Mouse (Mus musculus): ENCODE measurements at regions not wholly inside any gene's neighbourhood (a gene's known extent, or its start where the extent isn't known, plus 50 kb on each side); places are given as distances from the start of the nearest gene placed in this dataset.

DNA sequence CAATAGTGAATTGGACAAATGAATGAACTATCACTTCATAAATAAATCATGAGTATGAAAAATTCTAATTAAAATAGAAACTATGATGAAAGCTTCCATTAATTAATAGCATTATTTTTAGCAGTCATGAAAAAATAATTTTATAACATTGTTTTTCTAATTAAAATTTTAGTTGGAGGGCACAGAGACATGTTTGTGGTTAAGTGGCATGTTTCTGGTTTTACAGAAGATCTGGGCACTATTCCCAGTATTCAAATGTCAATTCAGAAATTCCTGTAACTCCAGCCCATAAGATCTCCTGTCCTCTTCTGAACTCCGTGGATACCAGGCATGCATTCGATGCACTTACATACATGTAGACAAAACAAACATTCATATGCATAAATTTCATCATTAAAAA, 650.6 kb upstream of the Lrfn5 start:
- 84% methylated on average over 2 of the region's 2 CpGs for WGBS
- H3K4me2 ChIP-seq (ENCODE audit: low read length), result no peak overlapping the region
- DNase-seq (peak; percentile 7), ATAC-seq (ENCODE audit: low FRiP score, low TSS enrichment) (no peak)
- no peak overlapping the region for H3K4me3 ChIP-seq (replicated peaks; ENCODE audit: low read depth, low read length)
- no peak overlapping the region for H3K9ac ChIP-seq (replicated peaks; ENCODE audit: low read length)
- no peaks in the 10 kb centered on the region for H3K36me3 ChIP-seq (ENCODE audit: control insufficient read depth, insufficient read depth, low read length)
- no peaks in the 10 kb centered on the region for H3K9me3 ChIP-seq (ENCODE audit: control insufficient read depth, low read length)
- H3K4me1 ChIP-seq (ENCODE audit: control insufficient read depth, insufficient read depth, low read length), result no peaks in the 10 kb centered on the region
- H3K27me3 ChIP-seq (ENCODE audit: control insufficient read depth, insufficient read depth, low read length), result no peaks in the 10 kb centered on the region
- no peak overlapping the region for H3K27ac ChIP-seq (replicated peaks; ENCODE audit: low read depth, low read length)

DNA sequence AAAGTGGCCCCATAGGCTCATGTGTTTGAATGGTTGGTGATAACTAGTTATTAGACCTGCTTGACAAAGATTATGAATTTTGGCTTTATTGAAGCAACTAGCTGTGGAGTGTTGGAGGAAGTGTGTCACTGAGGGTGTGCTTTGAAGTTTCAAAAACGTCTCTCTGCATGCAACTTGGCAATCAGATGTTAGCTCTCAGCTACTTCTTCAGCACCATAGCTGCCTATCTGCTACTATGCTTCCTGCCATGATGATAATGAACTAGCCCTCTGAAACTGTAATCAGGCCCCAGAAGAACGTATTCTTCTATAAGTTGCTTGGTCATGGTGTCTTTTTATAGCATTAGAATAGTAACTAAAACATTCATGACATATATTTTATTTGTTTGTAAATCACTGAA, 630.5 kb upstream of the Lrfn5 start:
- Histone ChIP-seq H3K4me2 (ENCODE audit: low read length) (no peak overlapping the region), H3K4me1 (ENCODE audit: control insufficient read depth, insufficient read depth, low read length) (no peaks in the 10 kb centered on the region), H3K4me3 (replicated peaks; ENCODE audit: low read depth, low read length) (no peak overlapping the region), H3K36me3 (ENCODE audit: control insufficient read depth, insufficient read depth, low read length) (no peaks in the 10 kb centered on the region), H3K9ac (replicated peaks; ENCODE audit: low read length) (no peak overlapping the region), H3K27ac (replicated peaks; ENCODE audit: low read depth, low read length) (no peak overlapping the region), H3K27me3 (ENCODE audit: control insufficient read depth, insufficient read depth, low read length) (no peaks in the 10 kb centered on the region), H3K9me3 (ENCODE audit: control insufficient read depth, low read length) (no peaks in the 10 kb centered on the region)
- no peak for DNase-seq
- no peak for ATAC-seq (ENCODE audit: low FRiP score, low TSS enrichment)
- WGBS, result 60% methylated on average over 2 of the region's 2 CpGs

DNA sequence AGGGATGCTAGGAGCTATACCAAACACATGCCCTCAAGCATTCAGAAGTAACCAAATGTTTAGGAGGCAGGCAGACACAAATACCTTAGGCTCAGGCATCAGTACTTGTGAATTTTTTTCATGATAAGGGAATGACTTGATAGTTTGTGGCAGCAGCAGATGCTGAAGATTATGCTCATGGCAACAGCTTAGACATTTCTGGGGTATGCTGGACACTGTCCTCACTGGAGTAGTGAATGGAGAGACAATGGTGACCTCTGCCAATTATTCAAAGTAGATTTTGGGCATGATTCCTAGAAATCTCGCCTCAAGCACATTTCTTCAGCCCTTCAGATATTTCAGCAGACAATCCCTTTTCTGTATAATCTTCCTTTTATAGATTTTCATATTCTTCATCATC, 628.4 kb upstream of the Lrfn5 start:
- ATAC-seq (ENCODE audit: low FRiP score, low TSS enrichment) (no peak), DNase-seq (no peak)
- H3K27me3 ChIP-seq (ENCODE audit: control insufficient read depth, insufficient read depth, low read length), result no peaks in the 10 kb centered on the region
- no peak overlapping the region for H3K9ac ChIP-seq (replicated peaks; ENCODE audit: low read length)
- H3K27ac ChIP-seq (replicated peaks; ENCODE audit: low read depth, low read length), result no peak overlapping the region
- no peak overlapping the region for H3K4me2 ChIP-seq (ENCODE audit: low read length)
- no peaks in the 10 kb centered on the region for H3K36me3 ChIP-seq (ENCODE audit: control insufficient read depth, insufficient read depth, low read length)
- no peaks in the 10 kb centered on the region for H3K4me1 ChIP-seq (ENCODE audit: control insufficient read depth, insufficient read depth, low read length)
- H3K9me3 ChIP-seq (ENCODE audit: control insufficient read depth, low read length), result no peaks in the 10 kb centered on the region
- 54% methylated on average over 1 of the region's 1 CpGs for WGBS
- no peak overlapping the region for H3K4me3 ChIP-seq (replicated peaks; ENCODE audit: low read depth, low read length)

DNA sequence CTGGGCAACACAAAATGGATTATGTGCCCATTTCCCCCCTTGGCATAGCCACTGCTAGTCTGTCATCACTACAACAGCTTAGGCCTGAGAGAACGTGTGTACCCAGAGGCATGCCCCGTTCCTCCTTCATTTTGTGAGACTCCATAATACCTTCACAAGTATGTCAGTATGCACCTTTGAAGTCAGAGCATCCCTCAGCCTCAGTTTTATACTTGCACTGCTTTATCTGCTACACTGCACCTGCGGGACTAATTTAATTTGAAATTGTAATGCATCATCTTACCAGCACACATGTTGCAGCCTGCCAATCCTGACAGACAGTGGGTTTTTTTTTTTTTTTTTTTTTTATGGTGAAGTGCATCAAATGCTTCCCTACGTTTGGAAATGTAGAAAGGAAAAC, 590.9 kb upstream of the Lrfn5 start:
- no peaks in the 10 kb centered on the region for H3K9me3 ChIP-seq (ENCODE audit: control insufficient read depth, low read length)
- H3K4me2 ChIP-seq (ENCODE audit: low read length), result no peak overlapping the region
- no peak overlapping the region for H3K4me3 ChIP-seq (replicated peaks; ENCODE audit: low read depth, low read length)
- DNase-seq (peak; percentile 58), ATAC-seq (ENCODE audit: low FRiP score, low TSS enrichment) (peak; percentile 68; the same call in 1 of the 2 replicates)
- 0 out of 2 replicates have a peak overlapping the region, but pooled peaks have one; percentile 26 for H3K27ac ChIP-seq (replicated peaks; ENCODE audit: low read depth, low read length)
- no peaks in the 10 kb centered on the region for H3K27me3 ChIP-seq (ENCODE audit: control insufficient read depth, insufficient read depth, low read length)
- H3K36me3 ChIP-seq (ENCODE audit: control insufficient read depth, insufficient read depth, low read length), result no peaks in the 10 kb centered on the region
- H3K4me1 ChIP-seq (ENCODE audit: control insufficient read depth, insufficient read depth, low read length), result no peaks in the 10 kb centered on the region
- WGBS, result 55% methylated on average over 4 of the region's 4 CpGs
- no peak overlapping the region for H3K9ac ChIP-seq (replicated peaks; ENCODE audit: low read length)

DNA sequence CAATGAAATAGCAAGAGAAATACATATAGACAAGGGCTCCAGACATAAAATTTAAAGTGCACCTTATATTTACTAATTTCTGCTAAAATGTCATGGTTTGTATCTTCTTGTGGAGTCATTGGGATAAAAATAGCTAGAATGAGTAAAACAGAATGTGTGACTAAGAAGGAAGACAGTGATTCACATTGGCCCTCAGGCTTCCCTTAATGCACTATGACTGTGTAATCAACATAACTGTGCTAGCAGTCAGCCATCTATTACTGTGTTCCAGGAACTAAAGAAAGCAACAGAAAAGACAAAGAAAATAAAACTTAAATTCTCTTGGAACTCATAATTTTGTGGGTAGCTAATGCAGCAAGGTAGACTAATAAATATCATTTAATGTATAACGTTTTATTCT, 555.5 kb upstream of the Lrfn5 start:
- Histone ChIP-seq H3K4me1 (ENCODE audit: control insufficient read depth, insufficient read depth, low read length) (no peaks in the 10 kb centered on the region), H3K36me3 (ENCODE audit: control insufficient read depth, insufficient read depth, low read length) (no peaks in the 10 kb centered on the region), H3K27me3 (ENCODE audit: control insufficient read depth, insufficient read depth, low read length) (no peaks in the 10 kb centered on the region), H3K4me2 (ENCODE audit: low read length) (no peak overlapping the region), H3K27ac (replicated peaks; ENCODE audit: low read depth, low read length) (no peak overlapping the region), H3K4me3 (replicated peaks; ENCODE audit: low read depth, low read length) (no peak overlapping the region), H3K9ac (replicated peaks; ENCODE audit: low read length) (no peak overlapping the region), H3K9me3 (ENCODE audit: control insufficient read depth, low read length) (no peaks in the 10 kb centered on the region)
- DNase-seq, result no peak
- no peak for ATAC-seq (ENCODE audit: low FRiP score, low TSS enrichment)
- 81% methylated on average over 1 of the region's 1 CpGs for WGBS

DNA sequence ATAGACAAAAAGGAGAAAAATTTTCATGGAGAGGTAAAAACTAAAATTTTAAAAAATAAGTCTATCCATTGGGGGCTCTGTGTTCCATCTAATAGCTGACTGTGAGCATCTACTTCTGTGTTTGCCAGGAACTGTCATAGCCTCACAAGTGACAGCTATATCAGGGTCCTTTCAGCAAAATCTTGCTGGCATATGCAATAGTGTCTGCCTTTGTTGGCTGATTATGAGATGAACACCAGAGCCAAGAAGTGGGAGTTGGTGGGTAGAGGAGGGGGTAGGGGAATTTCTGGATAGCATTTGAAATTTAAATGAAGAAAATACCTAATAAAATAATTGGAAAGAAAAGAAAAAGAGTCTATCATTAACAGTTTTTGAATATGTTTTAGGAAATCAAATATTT, 544.5 kb upstream of the Lrfn5 start:
- no peak overlapping the region for H3K9ac ChIP-seq (replicated peaks; ENCODE audit: low read length)
- no peak overlapping the region for H3K4me2 ChIP-seq (ENCODE audit: low read length)
- no peaks in the 10 kb centered on the region for H3K36me3 ChIP-seq (ENCODE audit: control insufficient read depth, insufficient read depth, low read length)
- no peaks in the 10 kb centered on the region for H3K9me3 ChIP-seq (ENCODE audit: control insufficient read depth, low read length)
- H3K4me3 ChIP-seq (replicated peaks; ENCODE audit: low read depth, low read length), result no peak overlapping the region
- no peak for ATAC-seq (ENCODE audit: low FRiP score, low TSS enrichment)
- H3K27me3 ChIP-seq (ENCODE audit: control insufficient read depth, insufficient read depth, low read length), result no peaks in the 10 kb centered on the region
- no peaks in the 10 kb centered on the region for H3K4me1 ChIP-seq (ENCODE audit: control insufficient read depth, insufficient read depth, low read length)
- H3K27ac ChIP-seq (replicated peaks; ENCODE audit: low read depth, low read length), result no peak overlapping the region
- DNase-seq, result no peak
